Mouse (Mus musculus) forebrain, postnatal 0 days (tissue): ENCODE measurements around the gene Disp2. TPM values are rescaled to one million over a fixed set of nuclear protein-coding genes. Genes with fewer than 3 reads are reported as not detected.

Experiments used
- ATAC-seq: fragments of 200-750 bp; cut with Nextera tagmentation; 2 replicates; pipeline ENCODE4 v1.8.0; 2017; ENCODE audit warnings: mild to moderate bottlenecking, moderate library complexity
- DNase-seq: peaks from one replicate; pipeline ENCODE4 v3.0.0-alpha.2; 2015
- H3K27ac ChIP-seq: fragments of 300-500 bp; sonication (generic); 2 replicates; pipeline ENCODE4 v1.5.1; 2014; ENCODE audit warnings: low read depth, mild to moderate bottlenecking, antibody characterized with exemption, low read length, moderate library complexity, mixed read lengths
- H3K27me3 ChIP-seq: fragments of 300-500 bp; sonication (generic); 2 replicates; pipeline ENCODE4 v1.6.1; 2014; ENCODE audit warnings: mild to moderate bottlenecking, low read length, mixed read lengths; ENCODE audit not compliant: insufficient read depth
- H3K36me3 ChIP-seq: fragments of 300-500 bp; sonication (generic); 2 replicates; pipeline ENCODE4 v1.6.1; 2014; ENCODE audit warnings: mild to moderate bottlenecking, moderate library complexity; ENCODE audit not compliant: insufficient read depth
- H3K4me1 ChIP-seq: fragments of 300-500 bp; sonication (generic); 2 replicates; pipeline ENCODE4 v1.6.1; 2014; ENCODE audit warnings: antibody characterized with exemption; ENCODE audit not compliant: insufficient read depth
- H3K4me2 ChIP-seq: fragments of 300-500 bp; sonication (generic); 2 replicates; pipeline ENCODE4 v1.6.1; 2014; ENCODE audit warnings: low read depth, mild to moderate bottlenecking, moderate library complexity
- H3K4me3 ChIP-seq: fragments of 300-500 bp; sonication (generic); 2 replicates; pipeline ENCODE4 v1.5.1; 2014; ENCODE audit warnings: low read depth, low read length, mixed read lengths
- H3K9ac ChIP-seq: fragments of 300-500 bp; sonication (generic); 2 replicates; pipeline ENCODE4 v1.6.1; 2014; ENCODE audit warnings: mild to moderate bottlenecking
- H3K9me3 ChIP-seq: fragments of 300-500 bp; sonication (generic); 2 replicates; pipeline ENCODE4 v1.6.1; 2016; ENCODE audit warnings: low read length
- CTCF ChIP-seq: sonication (generic); IDR thresholded peaks from 2 replicates; pipeline ENCODE4 v1.5.1; 2016; ENCODE audit warnings: antibody characterized with exemption, control low read depth, low read depth
- WGBS: fragments of 180-500 bp; shearing (Covaris S2); extraction: QIAGEN DNeasy Blood & Tissue Kit; methylation state at CpG from one replicate; pipeline ENCODE4 v1.1.7; 2014; 5-methylcytosine and 5-hydroxymethylcytosine counted together
- polyA plus RNA-seq: library from polyadenylated mRNA; unstranded; fragments of >200 nt; fragmentation: Nextera tagmentation; extraction: Ambion mirVana; gene quantifications from 2 replicates; pipeline ENCODE4 v1.2.1, GENCODE M21; 2015
- total RNA-seq: library from RNA; depleted of rRNA; stranded (reverse); fragments of >200 nt; gene quantifications from 2 replicates; pipeline ENCODE4 v1.2.3, GENCODE M21; 2014; rRNA removed

The Disp2 gene
- total and polyA plus RNA-seq, 2 experiments from 2014 or later, result 40.4 to 91.3 TPM

- ATAC-seq (no peak), DNase-seq (no peak)
- H3K27me3 ChIP-seq, result no peaks in the 10 kb centered on the region
- no peak overlapping the region for H3K27ac ChIP-seq
- TF ChIP-seq CTCF, result no peak
- H3K36me3 ChIP-seq, result no peaks in the 10 kb centered on the region
- H3K9ac ChIP-seq, result no peak overlapping the region
- WGBS, result 44% methylated on average over 5 of the region's 5 CpGs
- no peak overlapping the region for H3K4me3 ChIP-seq
- H3K4me2 ChIP-seq, result no peak overlapping the region
- H3K9me3 ChIP-seq, result no peaks in the 10 kb centered on the region
- no peaks in the 10 kb centered on the region for H3K4me1 ChIP-seq
Observed at GRCm38 (mm10) chr2:118838330-118838729, 58.8 kb downstream of the Disp2 start.

- Histone ChIP-seq H3K36me3 (no peaks in the 10 kb centered on the region), H3K9me3 (no peaks in the 10 kb centered on the region), H3K4me2 (no peak overlapping the region), H3K9ac (no peak overlapping the region), H3K4me3 (no peak overlapping the region), H3K27me3 (no peaks in the 10 kb centered on the region), H3K27ac (no peak overlapping the region), H3K4me1 (no peaks in the 10 kb centered on the region)
- ATAC-seq (no peak), DNase-seq (no peak)
- 84% methylated on average over 5 of the region's 5 CpGs for WGBS
- TF ChIP-seq CTCF, result no peak
Observed at GRCm38 (mm10) chr2:118841186-118841585, 61.7 kb downstream of the Disp2 start.

GRCm38 (mm10) chr2:118841774-118842173, 62.3 kb downstream of the Disp2 start:
- DNase-seq (no peak), ATAC-seq (no peak)
- Histone ChIP-seq H3K9ac (no peak overlapping the region), H3K4me1 (no peaks in the 10 kb centered on the region), H3K4me3 (no peak overlapping the region), H3K27ac (no peak overlapping the region), H3K9me3 (no peaks in the 10 kb centered on the region), H3K4me2 (no peak overlapping the region), H3K36me3 (no peaks in the 10 kb centered on the region), H3K27me3 (no peaks in the 10 kb centered on the region)
- no peak for TF ChIP-seq CTCF
- 93% methylated on average over 4 of the region's 4 CpGs for WGBS

DNA sequence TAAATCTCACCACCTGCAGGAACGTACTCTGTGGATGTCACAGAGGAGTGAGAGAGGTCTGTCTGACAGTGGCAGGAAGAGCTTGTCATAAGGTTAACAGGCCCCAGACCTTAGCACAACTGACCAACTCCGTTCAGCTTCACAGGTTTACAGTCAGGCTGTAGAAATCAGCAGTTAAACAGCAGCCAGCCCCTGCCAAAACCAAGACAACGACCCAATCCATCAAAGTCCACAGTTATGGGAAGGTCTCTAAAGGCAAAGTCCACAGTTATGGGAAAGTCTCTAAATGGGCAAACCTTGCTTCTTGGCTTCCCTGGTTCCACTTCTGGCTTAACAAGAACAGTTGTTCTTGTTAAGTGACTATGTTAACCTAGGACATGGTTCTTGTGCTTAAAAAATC, 64.9 kb downstream of the Disp2 start:
- Histone ChIP-seq H3K4me3 (no peak overlapping the region), H3K4me1 (no peaks in the 10 kb centered on the region), H3K9ac (no peak overlapping the region), H3K9me3 (no peaks in the 10 kb centered on the region), H3K27me3 (no peaks in the 10 kb centered on the region), H3K4me2 (no peak overlapping the region), H3K36me3 (no peaks in the 10 kb centered on the region), H3K27ac (no peak overlapping the region)
- DNase-seq (no peak), ATAC-seq (no peak)
- TF ChIP-seq CTCF, result no peak
- 85% methylated on average over 3 of the region's 3 CpGs for WGBS

- 47% methylated on average over 7 of the region's 7 CpGs for WGBS
- no peak for TF ChIP-seq CTCF
- DNase-seq (no peak), ATAC-seq (no peak)
- no peak overlapping the region for H3K4me3 ChIP-seq
- H3K9me3 ChIP-seq, result no peaks in the 10 kb centered on the region
- H3K27ac ChIP-seq, result no peak overlapping the region
- no peak overlapping the region for H3K4me2 ChIP-seq
- no peaks in the 10 kb centered on the region for H3K4me1 ChIP-seq
- H3K9ac ChIP-seq, result no peak overlapping the region
- no peaks in the 10 kb centered on the region for H3K27me3 ChIP-seq
- H3K36me3 ChIP-seq, result no peaks in the 10 kb centered on the region
Observed at GRCm38 (mm10) chr2:118846246-118846645, 66.7 kb downstream of the Disp2 start.

DNA sequence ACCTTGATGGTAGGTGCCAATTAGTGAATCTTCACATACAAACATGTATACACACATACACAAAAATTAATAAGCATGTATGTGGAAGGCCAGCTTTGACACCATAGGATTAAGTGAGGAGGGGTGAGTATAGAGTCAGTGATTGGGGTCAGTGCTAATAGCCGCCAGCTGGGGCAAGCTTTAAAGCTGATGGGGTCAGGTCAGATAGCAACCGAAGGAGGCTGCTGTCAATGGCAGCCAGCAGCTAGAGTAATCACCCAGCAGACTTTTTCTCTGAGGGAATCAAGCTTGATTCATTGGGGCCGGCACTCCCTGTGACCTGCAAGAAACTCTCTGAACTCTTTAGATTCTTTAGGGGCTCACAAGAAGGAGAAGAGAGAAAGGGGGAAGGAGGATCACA, 72.2 kb downstream of the Disp2 start:
- H3K9me3 ChIP-seq, result no peaks in the 10 kb centered on the region
- no peak for DNase-seq
- H3K27ac ChIP-seq, result no peak overlapping the region
- no peak for ATAC-seq
- TF ChIP-seq CTCF, result no peak
- no peaks in the 10 kb centered on the region for H3K27me3 ChIP-seq
- H3K4me3 ChIP-seq, result no peak overlapping the region
- no peaks in the 10 kb centered on the region for H3K4me1 ChIP-seq
- no peak overlapping the region for H3K9ac ChIP-seq
- WGBS, result 46% methylated on average over 3 of the region's 3 CpGs
- H3K4me2 ChIP-seq, result no peak overlapping the region
- no peaks in the 10 kb centered on the region for H3K36me3 ChIP-seq

Other genes with a start within 250 kb of the Disp2 start
- gene Bmf, start 230.0 kb upstream of the Disp2 start, total RNA-seq, result 5.3 and 6.6 TPM in 2 replicates
- gene Bmf, start 230.0 kb upstream of the Disp2 start, polyA plus RNA-seq, result 1.2 and 1.3 TPM in 2 replicates
- gene Bub1b, start 181.5 kb upstream of the Disp2 start, total RNA-seq, result 10.1 and 11.9 TPM in 2 replicates
- 6.5 and 7.2 TPM in 2 replicates for gene Bub1b, start 181.5 kb upstream of the Disp2 start, polyA plus RNA-seq
- 71.4 and 84.4 TPM in 2 replicates for gene Pak6, start 116.4 kb upstream of the Disp2 start, total RNA-seq
- 39.6 and 61.9 TPM in 2 replicates for gene Pak6, start 116.4 kb upstream of the Disp2 start, polyA plus RNA-seq
- gene Ankrd63, start 75.8 kb upstream of the Disp2 start, total RNA-seq, result 1.1 and 2.0 TPM in 2 replicates
- 0.62 and 0.64 TPM in 2 replicates for gene Ankrd63, start 75.8 kb upstream of the Disp2 start, polyA plus RNA-seq
- gene Plcb2, start 51.3 kb upstream of the Disp2 start, total RNA-seq, result 0.92 and 1.1 TPM in 2 replicates
- 0.52 and 0.83 TPM in 2 replicates for gene Plcb2, start 51.3 kb upstream of the Disp2 start, polyA plus RNA-seq
- gene Inafm2, start 34.0 kb upstream of the Disp2 start, total RNA-seq, result 13.8 and 14.2 TPM in 2 replicates
- 15.7 and 17.2 TPM in 2 replicates for gene Inafm2, start 34.0 kb upstream of the Disp2 start, polyA plus RNA-seq
- gene Ccdc9b, start 17.1 kb upstream of the Disp2 start, total RNA-seq, result 1.8 and 2.4 TPM in 2 replicates
- gene Ccdc9b, start 17.1 kb upstream of the Disp2 start, polyA plus RNA-seq, result 0.33 and 0.53 TPM in 2 replicates
- gene Phgr1, start 7.0 kb upstream of the Disp2 start, total RNA-seq, result not detected in 2 replicates
- gene Phgr1, start 7.0 kb upstream of the Disp2 start, polyA plus RNA-seq, result not detected in 2 replicates
- 7.1 and 7.5 TPM in 2 replicates for gene Knstrn, start 34.3 kb downstream of the Disp2 start, total RNA-seq
- gene Knstrn, start 34.3 kb downstream of the Disp2 start, polyA plus RNA-seq, result 11.9 and 13.1 TPM in 2 replicates
- gene Ivd, start 82.2 kb downstream of the Disp2 start, total RNA-seq, result 49.0 and 50.5 TPM in 2 replicates
- gene Ivd, start 82.2 kb downstream of the Disp2 start, polyA plus RNA-seq, result 42.9 and 45.8 TPM in 2 replicates
- gene Bahd1, start 120.7 kb downstream of the Disp2 start, total RNA-seq, result 18.0 and 19.9 TPM in 2 replicates
- gene Bahd1, start 120.7 kb downstream of the Disp2 start, polyA plus RNA-seq, result 4.6 and 5.1 TPM in 2 replicates
- gene Chst14, start 146.8 kb downstream of the Disp2 start, total RNA-seq, result 2.9 and 4.0 TPM in 2 replicates
- gene Chst14, start 146.8 kb downstream of the Disp2 start, polyA plus RNA-seq, result 3.6 and 3.9 TPM in 2 replicates
- gene Ccdc32, start 249.7 kb downstream of the Disp2 start, total RNA-seq, result 51.4 and 52.3 TPM in 2 replicates
- 56.3 and 64.3 TPM in 2 replicates for gene Ccdc32, start 249.7 kb downstream of the Disp2 start, polyA plus RNA-seq